Mouse (Mus musculus): ENCODE measurements around the gene Slc10a2.
"Not testable (repeated sequence)": the region's sequence is repeated elsewhere in the genome, so short reads cannot be mapped to it uniquely, and the experiment has no call there.

The Slc10a2 gene

DNA sequence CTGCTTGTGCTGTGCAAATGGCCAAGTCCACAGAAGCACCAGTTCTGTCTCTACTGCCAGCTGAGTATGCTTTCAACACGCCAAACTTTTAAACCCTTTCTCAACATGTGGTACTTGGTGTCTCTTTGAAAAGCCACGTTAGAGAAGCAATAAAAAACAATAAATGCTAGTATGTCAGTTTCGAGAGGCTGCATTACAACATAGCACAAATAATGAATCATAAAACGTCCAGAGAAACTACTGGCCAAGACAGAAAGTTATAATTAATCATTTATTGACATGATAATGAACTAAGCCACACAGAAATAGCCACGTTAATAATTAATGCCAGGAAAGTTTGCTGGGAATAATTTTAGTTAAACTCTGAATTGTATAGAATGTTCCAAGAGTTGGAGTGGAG lies at the start of gene Slc10a2:
TSS of gene Slc10a2 (minus strand) at position 166 of the 400 bp plus-strand sequence.
- DNase-seq (ENCODE audit: low spot score in 2 of 2) = no peak

DNA sequence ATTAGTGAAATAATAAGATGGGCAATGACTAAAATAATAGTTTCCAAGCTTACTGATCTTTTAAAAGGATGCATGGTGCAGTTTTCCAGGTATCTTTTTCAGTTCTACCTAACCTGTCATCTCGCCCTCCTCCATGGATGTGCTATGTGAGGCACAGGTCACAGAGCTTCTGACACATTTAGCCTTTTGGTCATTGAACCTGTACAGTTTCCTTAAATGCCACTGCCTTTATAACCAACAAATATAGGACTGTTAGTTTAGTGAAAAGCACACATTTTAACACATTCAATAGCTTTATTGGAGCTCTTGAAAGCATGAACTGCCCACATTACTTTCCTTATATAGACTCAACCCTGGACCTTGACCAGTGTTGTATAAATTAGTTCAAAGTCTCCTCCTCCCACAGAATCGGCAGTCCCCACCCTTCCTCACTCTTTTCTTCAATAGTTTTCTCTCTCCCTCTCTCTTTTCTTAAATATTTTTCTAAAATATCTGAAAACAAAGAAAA lies 24.2 kb upstream of the Slc10a2 start:
- no peak for DNase-seq (ENCODE audit: low spot score in 2 of 2)

DNA sequence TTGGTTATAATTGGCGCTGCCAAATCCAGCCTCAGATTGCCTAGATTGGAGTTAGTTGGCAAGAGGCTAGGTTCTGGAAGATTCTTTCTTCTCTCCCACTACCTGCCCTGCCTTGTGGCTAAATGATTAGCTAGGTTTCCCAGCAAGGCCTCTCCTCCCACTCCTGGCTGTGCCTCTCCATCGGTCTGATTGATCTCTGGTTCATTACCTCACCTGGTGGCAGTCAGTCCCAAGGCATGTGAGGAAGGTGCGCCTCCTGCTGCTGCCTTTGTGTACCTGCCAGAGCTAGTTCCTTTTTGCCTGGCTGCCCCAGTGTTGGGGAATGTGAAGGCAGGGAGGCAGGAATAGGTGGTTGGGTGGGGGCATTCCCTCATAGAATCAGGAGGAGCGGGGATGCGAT lies 1.7 kb upstream of the Slc10a2 start:
- DNase-seq (ENCODE audit: low spot score in 2 of 2) = no peak

- no peak for DNase-seq (ENCODE audit: low spot score in 2 of 2)
Observed at GRCm38 (mm10) chr8:5095392-5095791, 9.8 kb downstream of the Slc10a2 start.

DNA sequence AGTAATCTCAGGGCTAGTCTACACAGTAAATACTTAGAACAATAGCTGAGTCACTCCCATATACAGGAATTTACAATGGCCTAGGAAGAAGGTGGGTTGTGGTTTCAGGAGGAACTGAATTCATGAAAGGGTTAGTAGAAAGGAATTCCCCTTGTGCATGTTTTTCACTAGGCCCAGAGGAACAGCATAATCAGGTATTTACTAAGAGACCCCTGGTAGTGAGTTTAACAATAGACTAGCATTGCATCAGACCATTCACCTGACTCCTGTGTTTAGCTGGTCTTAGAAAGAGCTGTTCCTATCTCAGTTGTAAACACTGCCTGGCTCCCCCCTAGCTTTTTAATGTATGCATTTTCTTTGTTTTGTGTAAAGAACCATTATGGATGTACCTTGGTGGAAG lies 11.2 kb downstream of the Slc10a2 start:
- DNase-seq (ENCODE audit: low spot score in 2 of 2) = not testable (repeated sequence)

DNA sequence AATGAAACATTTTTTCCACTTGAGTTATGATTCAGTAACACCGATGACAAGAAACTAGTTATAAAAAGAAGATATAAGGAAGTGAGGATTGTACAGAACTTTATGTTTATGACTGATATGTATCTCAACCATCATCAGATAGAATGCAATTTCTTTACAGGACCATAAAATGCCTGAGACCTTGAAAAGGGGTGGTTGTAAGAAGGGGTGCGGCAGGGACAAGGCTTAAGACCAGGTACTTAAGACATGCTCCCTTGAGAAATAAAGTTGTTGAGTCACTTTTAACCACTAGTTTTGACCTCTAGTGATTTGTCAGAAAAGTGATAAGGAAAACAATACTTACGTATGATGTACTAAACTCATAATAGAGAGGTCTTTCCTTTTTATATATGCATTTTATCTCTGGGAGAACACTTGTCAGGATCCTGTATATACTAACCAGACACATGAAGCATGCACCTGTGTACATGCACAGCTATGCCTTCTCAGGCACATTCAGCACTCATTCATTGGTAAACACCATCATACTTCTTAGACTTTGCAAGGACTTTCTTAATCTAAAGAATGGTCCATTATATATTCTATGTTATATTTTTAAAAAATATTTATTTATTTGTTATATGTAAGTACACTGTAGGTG lies 31.4 kb downstream of the Slc10a2 start:
- no peak for DNase-seq (ENCODE audit: low spot score in 2 of 2)

GRCm38 (mm10) chr8:5058888-5059287 lies 46.3 kb downstream of the Slc10a2 start:
- no peak for DNase-seq (ENCODE audit: low spot score in 2 of 2)

DNA sequence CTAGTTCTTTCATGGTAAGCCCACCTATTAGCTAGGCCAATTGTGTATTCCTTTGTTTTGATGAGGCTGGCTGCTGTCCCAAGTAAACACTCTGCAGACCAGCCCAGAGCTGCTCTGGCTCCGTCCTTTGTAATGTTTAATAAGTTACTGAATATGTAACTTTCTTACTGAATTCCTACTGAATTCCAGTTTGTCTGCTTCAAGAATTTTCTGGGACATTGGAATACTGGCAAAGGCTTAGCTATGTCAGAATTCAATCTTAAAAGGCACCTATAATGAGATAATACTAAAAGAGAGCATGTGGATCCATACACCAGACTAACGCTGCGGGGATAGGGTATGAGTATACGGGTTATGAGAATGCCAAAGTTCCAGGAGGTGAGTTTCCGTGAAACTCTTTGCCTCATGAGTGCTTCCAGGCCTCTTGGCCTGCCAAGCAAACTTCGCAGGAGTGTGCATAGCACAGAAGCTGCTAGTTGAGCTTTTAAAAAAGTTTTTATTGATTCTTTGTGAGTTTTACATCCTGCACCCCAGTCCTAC lies 60.7 kb downstream of the Slc10a2 start:
- not testable (repeated sequence) for DNase-seq (ENCODE audit: low spot score in 2 of 2)

DNA sequence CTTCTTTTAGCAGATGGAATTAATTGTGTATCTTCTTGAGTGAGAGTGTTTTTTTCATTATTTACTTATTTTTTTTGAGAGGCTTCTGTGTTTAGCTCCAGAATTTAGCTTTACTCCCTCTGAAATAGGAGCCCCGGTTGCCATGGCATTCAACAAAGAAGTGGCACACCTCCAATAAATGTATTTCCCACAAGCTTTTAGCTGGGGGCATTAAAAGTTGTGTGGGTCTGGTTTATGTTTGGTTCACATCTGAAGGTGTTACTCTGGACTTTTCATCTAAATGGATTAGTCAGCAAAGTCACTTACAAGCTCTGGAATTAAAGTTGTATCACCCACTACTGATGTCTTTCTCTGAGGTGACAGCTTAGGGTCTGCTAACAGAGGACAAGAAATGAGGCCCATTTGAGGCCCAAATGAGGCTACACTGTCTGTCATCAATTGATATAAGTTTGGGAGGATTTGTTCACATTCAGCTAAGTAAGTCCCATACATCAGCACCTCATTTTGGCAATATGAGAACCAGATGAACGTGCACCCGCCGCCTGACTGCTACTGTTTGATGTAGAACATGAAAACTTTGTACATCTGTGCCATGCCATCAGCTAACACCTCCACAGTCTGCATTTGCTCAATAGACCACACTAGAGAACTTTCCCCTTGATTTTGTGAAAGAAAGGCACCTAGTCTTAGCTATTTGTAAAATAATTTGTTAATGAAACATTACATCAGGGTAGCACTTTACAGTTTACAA lies 66.2 kb downstream of the Slc10a2 start:
- DNase-seq (ENCODE audit: low spot score in 2 of 2) = no peak
